Mouse (Mus musculus) heart, postnatal 0 days (tissue): Measurements from ENCODE around the gene Mecom. TPM values are rescaled to one million over a fixed set of nuclear protein-coding genes. Genes with fewer than 3 reads are reported as not detected.

Experiments used
- ATAC-seq: fragments of 200-750 bp; cut with Nextera tagmentation; 2 replicates; pipeline ENCODE4 v1.8.0; 2017; ENCODE audit warnings: low read depth, moderate number of reproducible peaks, moderate library complexity; ENCODE audit not compliant: insufficient read depth
- DNase-seq: peaks from one replicate; pipeline ENCODE4 v3.0.0-alpha.2; 2016; ENCODE audit warnings: low spot score
- H3K27ac ChIP-seq: fragments of 300-500 bp; sonication (generic); 2 replicates; pipeline ENCODE4 v1.5.1; 2014; ENCODE audit warnings: low read depth, mild to moderate bottlenecking
- H3K27me3 ChIP-seq: fragments of 300-500 bp; sonication (generic); 2 replicates; pipeline ENCODE4 v1.6.1; 2014; ENCODE audit warnings: low read length, mixed read lengths; ENCODE audit not compliant: control insufficient read depth, insufficient read depth
- H3K36me3 ChIP-seq: fragments of 300-500 bp; sonication (generic); replicated peaks from 2 replicates; pipeline ENCODE4 v1.6.1; 2014; ENCODE audit warnings: low read length, mixed read lengths; ENCODE audit not compliant: control insufficient read depth, insufficient read depth
- H3K4me1 ChIP-seq: fragments of 300-500 bp; sonication (generic); 2 replicates; pipeline ENCODE4 v1.6.1; 2014; ENCODE audit warnings: antibody characterized with exemption; ENCODE audit not compliant: control insufficient read depth, insufficient read depth
- H3K4me2 ChIP-seq: fragments of 300-500 bp; sonication (generic); 2 replicates; pipeline ENCODE4 v1.6.1; 2014; ENCODE audit warnings: low read depth, mild to moderate bottlenecking, low read length, moderate library complexity
- H3K4me3 ChIP-seq: fragments of 300-500 bp; sonication (generic); 2 replicates; pipeline ENCODE4 v1.5.1; 2014; ENCODE audit warnings: low read depth, low read length
- H3K9ac ChIP-seq: fragments of 300-500 bp; sonication (generic); replicated peaks from 2 replicates; pipeline ENCODE4 v1.6.1; 2014; ENCODE audit warnings: low read depth, low read length, mixed read lengths
- H3K9me3 ChIP-seq: fragments of 300-500 bp; sonication (generic); replicated peaks from 2 replicates; pipeline ENCODE4 v1.6.1; 2016; ENCODE audit warnings: low read length; ENCODE audit not compliant: control insufficient read depth
- CTCF ChIP-seq: IDR thresholded peaks from 2 replicates; pipeline ENCODE4 v1.5.1; 2016; ENCODE audit warnings: antibody characterized with exemption, control low read depth, low read depth
- EP300 ChIP-seq: IDR thresholded peaks from 2 replicates; pipeline ENCODE4 v1.6.1; 2016; ENCODE audit warnings: antibody characterized with exemption, low read depth
- WGBS: fragments of 180-500 bp; shearing (Covaris S2); extraction: QIAGEN DNeasy Blood & Tissue Kit; methylation state at CpG from one replicate; pipeline ENCODE4 v1.1.7; 2014; 5-methylcytosine and 5-hydroxymethylcytosine counted together
- polyA plus RNA-seq: library from polyadenylated mRNA; unstranded; fragments of >200 nt; fragmentation: Nextera tagmentation; extraction: Ambion mirVana; gene quantifications from 2 replicates; pipeline ENCODE4 v1.2.1, GENCODE M21; 2015
- total RNA-seq: library from RNA; depleted of rRNA; stranded (reverse); fragments of >200 nt; gene quantifications from 2 replicates; pipeline ENCODE4 v1.2.3, GENCODE M21; 2014; ENCODE audit warnings: low replicate concordance

The Mecom gene
- total and polyA plus RNA-seq, 2 experiments from 2014 or later, result 8.5 to 18.9 TPM

DNA sequence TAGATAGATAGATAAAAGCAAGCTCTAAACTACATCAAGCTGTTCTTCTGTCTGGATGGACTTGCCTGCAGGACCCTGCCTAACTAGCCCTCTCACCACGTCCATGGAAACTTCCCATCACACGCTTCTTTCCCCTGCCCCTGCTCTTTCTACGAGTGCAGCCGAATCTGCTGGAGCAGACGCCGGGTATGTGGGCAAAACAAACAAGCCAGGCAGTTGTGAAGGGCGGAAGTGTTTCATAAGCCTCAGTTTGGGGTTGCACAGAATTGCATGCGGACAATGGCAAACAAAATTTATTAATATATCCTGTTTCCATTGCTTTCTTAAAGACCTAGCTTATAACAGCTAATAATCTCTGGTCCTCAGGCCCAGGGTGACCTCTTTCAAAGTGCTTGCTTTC is 91.9 kb downstream of the Mecom start:
- H3K36me3 ChIP-seq, result no peaks in the 10 kb centered on the region
- DNase-seq (no peak), ATAC-seq (no peak)
- H3K4me1 ChIP-seq, result peaks cover 5% of the 10 kb centered on the region; the same call in 1 of the 2 replicates
- no peaks in the 10 kb centered on the region for H3K9me3 ChIP-seq
- WGBS, result 58% methylated on average over 8 of the region's 8 CpGs
- TF ChIP-seq CTCF (no peak), EP300 (no peak)
- H3K27ac ChIP-seq, result no peak overlapping the region
- H3K27me3 ChIP-seq, result no peaks in the 10 kb centered on the region
- no peak overlapping the region for H3K9ac ChIP-seq
- H3K4me3 ChIP-seq, result no peak overlapping the region
- H3K4me2 ChIP-seq, result no peak overlapping the region

GRCm38 (mm10) chr3:30453546-30454455 is 94.0 kb downstream of the Mecom start:
- H3K36me3 ChIP-seq, result no peaks in the 10 kb centered on the region
- 74% methylated on average over 15 of the region's 15 CpGs for WGBS
- no peaks in the 10 kb centered on the region for H3K27me3 ChIP-seq
- no peak for DNase-seq
- H3K9me3 ChIP-seq, result no peaks in the 10 kb centered on the region
- no peak overlapping the region for H3K4me3 ChIP-seq
- no peak for ATAC-seq
- H3K4me2 ChIP-seq, result no peak overlapping the region
- H3K27ac ChIP-seq, result no peak overlapping the region
- H3K9ac ChIP-seq, result no peak overlapping the region
- no peaks in the 10 kb centered on the region for H3K4me1 ChIP-seq
- TF ChIP-seq CTCF, result no peak
- no peak for TF ChIP-seq EP300

- no peak overlapping the region for H3K4me3 ChIP-seq
- DNase-seq (no peak), ATAC-seq (no peak)
- WGBS, result 77% methylated on average over 6 of the region's 6 CpGs
- no peak overlapping the region for H3K9ac ChIP-seq
- H3K4me1 ChIP-seq, result no peaks in the 10 kb centered on the region
- H3K27me3 ChIP-seq, result no peaks in the 10 kb centered on the region
- no peaks in the 10 kb centered on the region for H3K9me3 ChIP-seq
- no peak overlapping the region for H3K27ac ChIP-seq
- TF ChIP-seq EP300, result no peak
- TF ChIP-seq CTCF, result no peak
- H3K36me3 ChIP-seq, result no peaks in the 10 kb centered on the region
- no peak overlapping the region for H3K4me2 ChIP-seq
Observed at GRCm38 (mm10) chr3:30453046-30453445, 94.8 kb downstream of the Mecom start.

DNA sequence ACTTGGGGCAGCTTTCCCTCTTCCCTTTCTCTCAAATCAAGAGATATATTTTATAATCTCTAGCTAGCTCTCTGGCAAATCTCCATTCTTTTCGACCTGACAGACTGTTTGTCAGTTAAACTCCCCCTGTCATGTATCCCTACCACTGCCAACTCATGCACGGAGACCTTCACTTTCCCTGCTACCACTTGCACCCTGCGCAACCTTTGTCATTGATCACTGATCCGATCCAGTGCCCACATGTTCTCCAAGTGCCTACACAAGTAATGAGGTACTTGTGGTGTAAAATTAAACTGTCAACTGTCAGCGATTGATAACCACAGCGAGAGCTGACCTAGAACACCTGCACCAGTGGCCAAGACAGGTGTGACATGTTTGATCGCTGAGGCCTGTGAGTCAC is 95.3 kb downstream of the Mecom start:
- H3K4me1 ChIP-seq, result no peaks in the 10 kb centered on the region
- H3K4me3 ChIP-seq, result no peak overlapping the region
- H3K4me2 ChIP-seq, result no peak overlapping the region
- H3K36me3 ChIP-seq, result no peaks in the 10 kb centered on the region
- no peak overlapping the region for H3K9ac ChIP-seq
- TF ChIP-seq CTCF, result no peak
- no peak for TF ChIP-seq EP300
- DNase-seq (no peak), ATAC-seq (no peak)
- WGBS, result 78% methylated on average over 7 of the region's 7 CpGs
- no peaks in the 10 kb centered on the region for H3K27me3 ChIP-seq
- H3K27ac ChIP-seq, result no peak overlapping the region
- no peaks in the 10 kb centered on the region for H3K9me3 ChIP-seq

- no peak for DNase-seq
- H3K27me3 ChIP-seq, result no peaks in the 10 kb centered on the region
- no peak overlapping the region for H3K27ac ChIP-seq
- no peak overlapping the region for H3K9ac ChIP-seq
- H3K9me3 ChIP-seq, result no peaks in the 10 kb centered on the region
- H3K4me3 ChIP-seq, result no peak overlapping the region
- H3K4me2 ChIP-seq, result no peak overlapping the region
- no peaks in the 10 kb centered on the region for H3K36me3 ChIP-seq
- ATAC-seq, result no peak
- no peak for TF ChIP-seq EP300
- TF ChIP-seq CTCF, result no peak
- no peaks in the 10 kb centered on the region for H3K4me1 ChIP-seq
- WGBS, result 72% methylated on average over 10 of the region's 10 CpGs
Observed at GRCm38 (mm10) chr3:30450206-30450965, 97.4 kb downstream of the Mecom start.
